Mouse (Mus musculus): Measurements from ENCODE around the gene Rims3. TPM values are rescaled to one million over a fixed set of nuclear protein-coding genes. Genes with fewer than 3 reads are reported as not detected.

The Rims3 gene
- total and polyA plus RNA-seq, 2 experiments = 0.65 TPM

DNA sequence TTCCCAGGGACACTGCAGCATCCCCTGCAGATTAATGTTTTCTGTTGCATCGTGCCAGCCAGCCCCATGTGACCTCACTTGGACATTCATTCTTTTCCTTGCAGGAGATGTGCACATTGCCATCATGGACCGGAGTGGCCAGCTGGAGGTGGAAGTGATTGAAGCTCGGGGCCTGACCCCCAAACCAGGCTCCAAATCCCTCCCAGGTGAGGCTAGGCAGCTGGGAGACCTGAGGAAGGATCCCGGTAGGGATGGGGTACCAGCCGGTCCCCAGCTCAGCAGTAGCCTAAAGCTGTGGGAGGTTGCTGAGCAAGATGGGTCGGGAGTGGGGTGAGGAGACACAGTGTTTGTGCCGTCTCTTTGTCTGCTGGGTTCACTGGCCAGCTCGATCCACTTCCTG is 34.3 kb downstream of the Rims3 start:
- no peak overlapping the region for H3K27ac ChIP-seq (replicated peaks; ENCODE audit: insufficient read depth, low read depth, low read length)
- no peak for DNase-seq (ENCODE audit: extremely low read depth, low read depth, low spot score)
- H3K4me1 ChIP-seq (ENCODE audit: control insufficient read depth, insufficient read depth, low read length) = no peaks in the 10 kb centered on the region
- H3K36me3 ChIP-seq (ENCODE audit: control insufficient read depth, insufficient read depth, low read length) = no peaks in the 10 kb centered on the region
- no peak overlapping the region for H3K4me3 ChIP-seq (ENCODE audit: insufficient read depth, low read depth, low read length)
- no peak overlapping the region for H3K9ac ChIP-seq (ENCODE audit: low read depth, low read length)
- no peaks in the 10 kb centered on the region for H3K79me2 ChIP-seq (ENCODE audit: control insufficient read depth, insufficient read depth, low read length)
- WGBS = 70% methylated on average over 8 of the region's 8 CpGs
- H3K27me3 ChIP-seq (ENCODE audit: control insufficient read depth, insufficient read depth, low read length) = no peaks in the 10 kb centered on the region
- TF ChIP-seq POLR2A (IDR thresholded peaks at IDR 0.05; ENCODE audit: extremely low read depth, insufficient read depth, low read length) = no peak

DNA sequence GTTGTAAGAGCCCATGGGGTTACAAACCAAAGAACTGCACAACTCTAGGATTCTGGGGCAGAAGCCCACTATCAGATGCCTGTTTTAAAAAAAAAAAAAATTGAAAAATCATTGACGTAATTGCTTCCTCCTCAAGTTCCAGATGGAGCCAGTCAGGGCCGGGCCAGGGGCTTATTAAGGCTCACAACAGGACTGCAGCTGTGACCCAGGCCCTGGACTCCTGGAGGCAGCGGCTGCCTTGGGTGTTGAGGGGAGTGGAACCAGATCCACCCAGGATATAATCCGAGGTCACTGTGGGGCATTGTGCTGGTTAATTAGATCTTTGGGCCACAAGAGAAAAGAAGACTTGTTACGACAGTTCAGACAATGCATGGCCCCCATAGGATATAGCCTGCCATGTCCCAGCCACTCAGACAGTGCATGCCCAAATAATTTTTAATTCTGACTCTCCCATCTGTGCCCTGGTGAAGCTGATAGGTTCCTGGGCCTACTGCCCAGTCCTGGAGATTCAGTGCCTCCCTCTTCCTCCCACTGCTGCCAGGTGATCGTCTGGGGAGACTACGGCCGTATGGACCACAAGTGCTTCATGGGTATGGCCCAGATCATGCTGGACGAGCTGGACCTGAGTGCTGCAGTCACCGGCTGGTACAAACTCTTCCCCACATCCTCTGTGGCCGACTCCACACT is 36.3 kb downstream of the Rims3 start:
- TF ChIP-seq POLR2A (IDR thresholded peaks at IDR 0.05; ENCODE audit: extremely low read depth, insufficient read depth, low read length) (no peak), CTCF (IDR thresholded peaks at IDR 0.05; ENCODE audit: low read depth, low read length) (no peak)
- no peak overlapping the region for H3K4me3 ChIP-seq (ENCODE audit: insufficient read depth, low read depth, low read length)
- WGBS = 79% methylated on average over 11 of the region's 11 CpGs
- no peaks in the 10 kb centered on the region for H3K79me2 ChIP-seq (ENCODE audit: control insufficient read depth, insufficient read depth, low read length)
- no peaks in the 10 kb centered on the region for H3K4me1 ChIP-seq (ENCODE audit: control insufficient read depth, insufficient read depth, low read length)
- no peak overlapping the region for H3K9ac ChIP-seq (ENCODE audit: low read depth, low read length)
- H3K36me3 ChIP-seq (ENCODE audit: control insufficient read depth, insufficient read depth, low read length) = no peaks in the 10 kb centered on the region
- H3K27ac ChIP-seq (replicated peaks; ENCODE audit: insufficient read depth, low read depth, low read length) = no peak overlapping the region
- DNase-seq (ENCODE audit: extremely low read depth, low read depth, low spot score) = no peak
- no peaks in the 10 kb centered on the region for H3K27me3 ChIP-seq (ENCODE audit: control insufficient read depth, insufficient read depth, low read length)

DNA sequence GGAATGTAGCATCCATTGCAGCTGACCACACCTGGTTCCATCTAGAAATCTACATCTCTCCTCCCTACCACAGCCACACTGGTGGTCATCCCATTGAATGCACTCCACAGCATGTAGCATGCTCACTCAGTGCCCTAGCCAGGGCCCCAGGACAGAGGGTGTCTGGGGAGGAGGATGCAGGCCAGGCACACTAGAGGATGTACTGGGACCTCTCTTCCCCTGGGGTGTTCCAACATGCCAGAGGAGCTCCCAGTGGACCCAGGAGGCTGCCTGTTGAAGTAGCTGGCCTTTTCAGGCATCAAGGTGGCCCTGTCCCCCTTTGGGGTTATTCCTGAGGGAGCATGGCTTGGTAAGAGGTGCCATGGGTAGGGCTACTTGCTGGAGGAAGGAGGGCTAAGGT is 37.3 kb downstream of the Rims3 start:
- Histone ChIP-seq H3K27me3 (ENCODE audit: control insufficient read depth, insufficient read depth, low read length) (no peaks in the 10 kb centered on the region), H3K9ac (ENCODE audit: low read depth, low read length) (no peak overlapping the region), H3K27ac (replicated peaks; ENCODE audit: insufficient read depth, low read depth, low read length) (no peak overlapping the region), H3K79me2 (ENCODE audit: control insufficient read depth, insufficient read depth, low read length) (no peaks in the 10 kb centered on the region), H3K36me3 (ENCODE audit: control insufficient read depth, insufficient read depth, low read length) (no peaks in the 10 kb centered on the region), H3K4me1 (ENCODE audit: control insufficient read depth, insufficient read depth, low read length) (no peaks in the 10 kb centered on the region), H3K4me3 (ENCODE audit: insufficient read depth, low read depth, low read length) (no peak overlapping the region)
- no peak for TF ChIP-seq POLR2A (IDR thresholded peaks at IDR 0.05; ENCODE audit: extremely low read depth, insufficient read depth, low read length)
- no peak for TF ChIP-seq CTCF (IDR thresholded peaks at IDR 0.05; ENCODE audit: low read depth, low read length)
- no peak for DNase-seq (ENCODE audit: extremely low read depth, low read depth, low spot score)

DNA sequence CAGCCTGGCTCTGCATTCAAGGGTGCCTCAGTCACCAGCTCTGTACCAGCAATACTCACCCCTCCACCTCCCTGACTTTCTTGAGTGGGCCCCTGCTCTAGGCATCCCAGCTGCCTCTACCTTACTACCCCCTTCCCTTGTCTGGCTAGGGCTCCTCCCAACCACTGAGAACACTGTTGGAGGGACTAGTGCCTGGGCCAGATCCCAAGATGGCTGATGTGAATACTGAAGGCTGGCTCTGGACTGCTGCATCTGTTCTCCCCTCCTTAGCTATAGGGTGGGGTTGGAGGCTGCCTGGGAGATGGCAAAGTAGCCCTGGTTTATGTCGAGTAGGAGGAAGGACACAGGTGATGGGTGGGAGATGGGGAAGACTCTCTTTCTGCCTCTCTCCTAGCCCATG is 37.9 kb downstream of the Rims3 start:
- no peaks in the 10 kb centered on the region for H3K4me1 ChIP-seq (ENCODE audit: control insufficient read depth, insufficient read depth, low read length)
- no peaks in the 10 kb centered on the region for H3K27me3 ChIP-seq (ENCODE audit: control insufficient read depth, insufficient read depth, low read length)
- no peak for DNase-seq (ENCODE audit: extremely low read depth, low read depth, low spot score)
- H3K27ac ChIP-seq (replicated peaks; ENCODE audit: insufficient read depth, low read depth, low read length) = no peak overlapping the region
- 42% methylated on average over 1 of the region's 1 CpGs for WGBS
- H3K4me3 ChIP-seq (ENCODE audit: insufficient read depth, low read depth, low read length) = no peak overlapping the region
- no peaks in the 10 kb centered on the region for H3K79me2 ChIP-seq (ENCODE audit: control insufficient read depth, insufficient read depth, low read length)
- H3K36me3 ChIP-seq (ENCODE audit: control insufficient read depth, insufficient read depth, low read length) = no peaks in the 10 kb centered on the region
- no peak overlapping the region for H3K9ac ChIP-seq (ENCODE audit: low read depth, low read length)
- TF ChIP-seq CTCF (IDR thresholded peaks at IDR 0.05; ENCODE audit: low read depth, low read length) (no peak), POLR2A (IDR thresholded peaks at IDR 0.05; ENCODE audit: extremely low read depth, insufficient read depth, low read length) (no peak)

GRCm38 (mm10) chr4:120893656-120894401 is 39.2 kb downstream of the Rims3 start:
- Histone ChIP-seq H3K4me1 (ENCODE audit: control insufficient read depth, insufficient read depth, low read length) (no peaks in the 10 kb centered on the region), H3K36me3 (ENCODE audit: control insufficient read depth, insufficient read depth, low read length) (no peaks in the 10 kb centered on the region), H3K4me3 (ENCODE audit: insufficient read depth, low read depth, low read length) (no peak overlapping the region), H3K79me2 (ENCODE audit: control insufficient read depth, insufficient read depth, low read length) (no peaks in the 10 kb centered on the region), H3K27me3 (ENCODE audit: control insufficient read depth, insufficient read depth, low read length) (no peaks in the 10 kb centered on the region), H3K9ac (ENCODE audit: low read depth, low read length) (no peak overlapping the region), H3K27ac (replicated peaks; ENCODE audit: insufficient read depth, low read depth, low read length) (no peak overlapping the region)
- 67% methylated on average over 11 of the region's 11 CpGs for WGBS
- no peak for DNase-seq (ENCODE audit: extremely low read depth, low read depth, low spot score)
- TF ChIP-seq POLR2A (IDR thresholded peaks at IDR 0.05; ENCODE audit: extremely low read depth, insufficient read depth, low read length) (no peak), CTCF (IDR thresholded peaks at IDR 0.05; ENCODE audit: low read depth, low read length) (no peak)

GRCm38 (mm10) chr4:120894584-120894983 is 40.0 kb downstream of the Rims3 start:
- WGBS = 80% methylated on average over 11 of the region's 11 CpGs
- Histone ChIP-seq H3K36me3 (ENCODE audit: control insufficient read depth, insufficient read depth, low read length) (no peaks in the 10 kb centered on the region), H3K9ac (ENCODE audit: low read depth, low read length) (no peak overlapping the region), H3K27ac (replicated peaks; ENCODE audit: insufficient read depth, low read depth, low read length) (no peak overlapping the region), H3K27me3 (ENCODE audit: control insufficient read depth, insufficient read depth, low read length) (no peaks in the 10 kb centered on the region), H3K4me1 (ENCODE audit: control insufficient read depth, insufficient read depth, low read length) (no peaks in the 10 kb centered on the region), H3K79me2 (ENCODE audit: control insufficient read depth, insufficient read depth, low read length) (no peaks in the 10 kb centered on the region), H3K4me3 (ENCODE audit: insufficient read depth, low read depth, low read length) (no peak overlapping the region)
- no peak for DNase-seq (ENCODE audit: extremely low read depth, low read depth, low spot score)
- TF ChIP-seq CTCF (IDR thresholded peaks at IDR 0.05; ENCODE audit: low read depth, low read length) = no peak
- no peak for TF ChIP-seq POLR2A (IDR thresholded peaks at IDR 0.05; ENCODE audit: extremely low read depth, insufficient read depth, low read length)
